Mouse (Mus musculus): ENCODE data around the gene Wfdc6a. TPM values are rescaled to one million over a fixed set of nuclear protein-coding genes. Genes with fewer than 3 reads are reported as not detected.
A peak's percentile ranks its signal among the peaks of the same experiment; 100 is the strongest.
"Not testable (repeated sequence)": the region's sequence is repeated elsewhere in the genome, so short reads cannot be mapped to it uniquely, and the experiment has no call there.

Gene Wfdc6a
- total RNA-seq (2021), result not detected

DNA sequence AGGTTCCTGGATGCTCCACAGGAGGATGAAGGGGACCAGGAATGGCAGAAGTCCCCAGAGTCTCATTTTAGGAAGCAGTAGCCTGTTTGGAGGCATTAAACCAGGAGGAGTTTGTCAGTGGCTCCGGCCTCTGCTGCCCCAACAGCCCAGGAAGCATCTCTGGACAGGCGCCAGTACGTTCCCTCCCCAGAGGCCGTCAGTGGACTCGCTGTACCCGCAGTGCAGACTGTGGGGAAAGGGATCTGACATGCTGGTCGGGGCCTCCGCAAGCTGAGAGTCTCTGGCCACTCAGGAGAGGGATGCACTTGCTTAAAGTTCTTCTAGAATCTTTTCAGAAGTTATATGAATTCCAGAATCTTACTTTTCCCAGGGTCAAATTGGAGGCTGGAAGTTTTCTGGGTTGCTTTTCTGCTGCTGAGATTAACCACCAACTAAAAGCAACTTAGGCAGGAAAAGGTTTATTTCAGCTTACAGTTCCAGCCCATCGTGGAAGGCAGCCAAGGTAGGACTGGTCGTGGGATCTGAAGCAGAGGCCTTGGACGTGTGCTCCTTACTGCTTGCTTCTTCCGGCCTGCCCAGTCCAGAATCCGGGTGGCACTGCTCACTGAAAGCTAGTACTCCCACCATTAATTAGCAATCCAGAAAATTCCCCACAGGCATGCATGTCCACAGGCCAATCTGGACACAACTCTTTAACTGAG, at the start of gene Wfdc6a:
Wfdc6a (minus strand) TSS at position 423 of the 701 bp plus-strand sequence.
- DNase-seq, result peak; percentile 22 to 29
- intact Hi-C loops (cut with DNase I), result not testable (repeated sequence)

DNA sequence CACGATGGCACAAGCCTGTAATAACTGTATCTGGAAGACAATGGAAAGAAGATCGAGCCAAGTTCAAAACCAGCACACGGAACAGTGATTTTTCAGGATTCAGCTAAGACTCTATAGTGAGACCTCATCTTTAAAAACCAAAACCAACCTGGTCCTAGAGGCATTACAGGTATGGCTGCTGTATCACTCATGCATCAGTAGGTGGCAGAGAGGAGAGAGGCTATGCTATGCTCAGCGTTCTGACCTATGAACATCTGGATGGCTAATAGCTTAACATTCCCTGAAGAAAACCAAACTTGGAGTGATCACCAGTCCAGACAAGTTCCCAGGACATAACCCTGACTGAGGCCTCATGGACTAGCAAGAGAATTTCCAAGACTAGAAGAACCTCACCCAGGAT, 36.5 kb upstream of the Wfdc6a start:
- intact Hi-C loops (cut with DNase I), result no loop called here

DNA sequence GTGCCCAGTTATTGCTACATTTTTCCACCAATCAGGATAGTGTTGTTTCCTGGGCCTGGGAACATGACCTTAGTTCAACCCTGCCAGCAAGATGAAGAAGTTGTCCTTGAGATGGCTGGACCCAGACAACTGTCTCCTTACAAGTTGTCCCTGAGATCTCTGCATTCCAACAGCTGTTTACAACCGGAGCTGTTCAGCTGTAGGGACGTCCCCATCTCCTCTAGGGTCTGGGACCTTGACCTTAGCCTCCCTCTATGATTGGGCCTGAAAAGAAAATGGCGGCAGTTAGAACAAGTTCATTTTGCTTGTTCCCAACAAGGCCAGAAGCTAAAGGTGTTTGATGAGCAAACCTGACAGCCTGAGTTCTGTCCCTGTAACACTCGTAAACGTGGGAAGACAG, 33.8 kb upstream of the Wfdc6a start:
- DNase-seq, result no peak
- intact Hi-C loops (cut with DNase I), result no loop called here

More for the DNA sequence above, 36.5 kb upstream of the Wfdc6a start:
- no peak for DNase-seq

DNA sequence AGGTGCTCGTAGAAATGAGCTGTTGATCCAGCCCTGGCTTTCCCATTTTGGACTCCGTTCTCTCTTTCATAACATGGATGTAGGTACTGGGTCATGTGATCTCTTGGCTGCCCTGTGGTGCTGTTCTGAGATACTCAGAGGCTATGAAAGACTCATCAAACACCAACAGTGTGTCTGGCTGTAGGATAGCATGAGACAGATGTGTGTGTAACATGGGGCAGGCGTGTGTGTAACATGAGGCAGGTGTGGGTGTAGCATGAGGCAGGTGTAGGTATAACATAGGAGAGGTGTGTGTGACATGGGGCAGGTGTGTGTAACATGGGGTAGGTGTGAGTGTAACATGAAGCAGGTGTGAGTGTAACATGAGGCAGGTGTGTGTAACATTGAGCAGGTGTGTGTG, 30.1 kb upstream of the Wfdc6a start:
- intact Hi-C loops (cut with DNase I), result no loop called here
- DNase-seq, result no peak

DNA sequence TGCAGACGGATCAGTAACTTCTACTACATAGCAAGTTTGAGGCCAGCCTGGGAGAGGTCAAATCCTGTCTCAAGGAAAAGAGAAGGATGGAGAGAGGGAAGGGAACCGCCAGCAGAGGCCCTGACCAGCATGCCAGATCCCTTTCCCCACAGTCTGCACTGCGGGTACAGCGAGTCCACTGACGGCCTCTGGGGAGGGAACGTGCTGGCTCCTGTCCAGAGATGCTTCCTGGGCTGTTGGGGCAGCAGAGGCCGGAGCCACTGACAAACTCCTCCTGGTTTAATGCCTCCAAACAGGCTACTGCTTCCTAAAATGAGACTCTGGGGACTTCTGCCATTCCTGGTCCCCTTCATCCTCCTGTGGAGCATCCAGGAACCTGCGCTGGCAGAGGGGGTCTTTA, 28.2 kb upstream of the Wfdc6a start, which contains the start of the genes Wfdc6b and Wfdc8:
Wfdc6b (plus strand) TSS at position 52 of the 400 bp plus-strand sequence.
Wfdc8 (minus strand) TSS at position 156 of the 400 bp plus-strand sequence.
- peak; percentile 29 to 50 for DNase-seq
- intact Hi-C loops (cut with DNase I), result not testable (repeated sequence)

DNA sequence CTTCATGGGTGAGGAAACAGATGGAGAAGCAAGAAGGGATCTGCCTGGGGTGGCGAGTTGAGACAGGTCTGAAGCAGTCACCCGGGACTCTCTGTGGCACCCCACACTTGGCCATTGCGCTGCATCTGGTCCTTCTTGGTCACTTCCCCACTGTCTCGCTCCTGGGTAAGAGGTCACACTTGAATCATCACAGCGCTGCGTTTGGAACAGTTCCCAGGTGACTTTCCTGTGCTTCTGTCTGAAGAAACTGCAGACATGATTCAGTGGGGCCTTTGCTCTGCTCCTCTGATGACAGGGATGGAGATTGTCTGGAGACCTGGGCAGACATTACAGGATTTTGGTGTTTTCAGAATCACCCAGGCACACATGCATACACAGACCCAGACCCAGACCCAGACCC, 23.5 kb upstream of the Wfdc6a start:
- intact Hi-C loops (cut with DNase I), result no loop called here
- DNase-seq, result no peak

DNA sequence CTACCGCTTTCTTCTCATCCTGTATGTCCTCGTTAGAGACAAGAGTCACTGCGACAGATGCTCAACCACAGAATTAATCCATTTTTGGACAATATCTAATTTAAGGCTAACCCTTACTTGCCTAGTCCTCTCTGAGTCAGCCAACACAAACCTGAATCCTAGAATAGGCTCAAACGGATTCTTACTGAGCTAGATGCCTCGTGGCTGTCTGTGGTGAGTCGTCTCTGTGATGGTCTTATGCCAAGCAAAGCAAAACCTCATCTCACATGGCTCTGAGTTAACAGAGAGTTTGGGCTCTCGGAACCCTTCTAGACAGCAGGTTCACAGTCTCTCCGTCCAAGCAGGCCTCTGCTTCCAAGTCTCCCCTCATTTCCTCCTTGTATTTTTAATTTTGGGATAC, 19.2 kb upstream of the Wfdc6a start:
- no peak for DNase-seq
- intact Hi-C loops (cut with DNase I), result no loop called here

DNA sequence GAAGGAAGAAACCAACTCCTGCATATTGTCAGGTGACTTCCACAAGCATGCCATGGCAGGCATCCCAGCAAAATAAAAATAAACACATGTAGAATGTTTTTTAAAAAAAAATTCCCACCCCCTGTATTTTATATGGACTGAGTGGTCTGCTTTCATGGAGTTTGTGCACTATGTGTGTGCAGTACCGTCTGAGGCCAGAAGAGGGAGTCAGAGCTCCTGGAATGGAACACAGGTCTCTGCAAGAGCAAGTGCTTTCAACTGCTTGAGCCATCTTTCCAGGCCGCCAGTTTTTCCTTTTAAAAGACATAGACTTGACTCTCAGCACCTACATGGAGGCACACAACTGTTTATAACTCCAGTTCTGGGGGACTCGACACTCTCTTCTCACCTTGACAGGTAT, 18.2 kb upstream of the Wfdc6a start:
- intact Hi-C loops (cut with DNase I), result no loop called here
- DNase-seq, result no peak

DNA sequence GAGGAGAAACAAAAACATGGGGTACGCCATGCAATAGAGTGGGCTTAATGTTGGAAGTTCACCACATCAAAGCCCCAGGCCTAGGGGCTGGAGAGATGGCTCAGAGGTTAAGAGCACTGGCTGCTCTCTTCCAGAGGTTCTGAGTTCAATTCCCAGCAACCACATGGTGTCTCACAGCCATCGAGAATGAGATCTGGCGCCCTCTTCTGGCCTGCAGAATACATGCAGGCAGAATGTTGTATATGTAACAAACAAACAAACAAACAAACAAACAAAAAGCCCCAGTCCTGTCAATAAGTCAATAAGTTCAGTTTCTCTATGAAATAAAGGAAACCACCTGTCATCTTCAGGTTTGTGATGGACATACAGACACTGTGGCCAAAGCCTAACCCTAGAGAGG, 14.9 kb upstream of the Wfdc6a start:
- intact Hi-C loops (cut with DNase I), result no loop called here
- DNase-seq, result no peak

DNA sequence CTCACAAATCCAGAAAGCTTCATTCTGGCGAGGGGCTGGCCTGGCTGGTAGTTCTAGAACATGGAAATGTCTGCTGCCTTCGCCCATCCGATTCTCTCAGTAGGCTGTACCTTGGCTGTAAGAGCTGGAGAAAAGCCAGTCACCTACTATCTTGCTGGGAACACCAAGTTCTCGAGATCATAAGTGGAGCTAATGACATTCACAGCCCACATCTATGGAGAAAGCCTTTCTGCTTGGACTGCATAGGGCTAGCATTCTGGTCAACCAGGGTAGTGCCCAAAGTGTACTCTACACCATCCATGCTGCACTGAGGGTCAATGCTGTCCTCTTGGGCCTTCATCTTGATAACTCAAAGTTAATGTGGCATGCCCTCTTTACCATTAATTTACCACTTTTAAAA, 8.2 kb upstream of the Wfdc6a start, which contains the start of gene Eppin:
Eppin (minus strand) TSS at position 101 of the 400 bp plus-strand sequence.
- DNase-seq, result no peak
- intact Hi-C loops (cut with DNase I), result loop anchor here (5.0 kb wide), 2 partner anchors 84 to 199 kb away; no protein-coding TSS in a partner anchor

DNA sequence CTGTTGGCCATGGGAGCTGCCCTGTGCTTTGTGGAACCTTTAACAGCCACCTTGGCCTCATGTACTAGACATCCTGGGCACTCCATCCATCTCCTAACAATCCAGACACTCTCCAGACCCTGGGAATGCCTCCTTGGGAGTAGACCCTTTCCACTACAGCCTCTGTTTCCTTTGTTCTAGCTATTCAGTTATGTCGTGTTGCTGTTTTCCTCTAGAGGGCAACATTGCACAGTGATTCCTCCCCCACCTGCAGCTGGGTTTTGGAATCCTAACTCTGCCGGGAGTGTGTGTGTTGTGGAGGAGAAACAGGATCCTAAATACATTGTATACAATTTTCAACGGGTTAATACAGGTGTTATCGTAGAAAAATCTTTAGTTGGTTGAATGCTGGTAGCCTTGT, 6.8 kb upstream of the Wfdc6a start:
- intact Hi-C loops (cut with DNase I), result loop anchor here (1.0 to 5.0 kb wide), 3 partner anchors 85 to 200 kb away; no protein-coding TSS in a partner anchor
- peak; percentile 36 to 49 for DNase-seq

DNA sequence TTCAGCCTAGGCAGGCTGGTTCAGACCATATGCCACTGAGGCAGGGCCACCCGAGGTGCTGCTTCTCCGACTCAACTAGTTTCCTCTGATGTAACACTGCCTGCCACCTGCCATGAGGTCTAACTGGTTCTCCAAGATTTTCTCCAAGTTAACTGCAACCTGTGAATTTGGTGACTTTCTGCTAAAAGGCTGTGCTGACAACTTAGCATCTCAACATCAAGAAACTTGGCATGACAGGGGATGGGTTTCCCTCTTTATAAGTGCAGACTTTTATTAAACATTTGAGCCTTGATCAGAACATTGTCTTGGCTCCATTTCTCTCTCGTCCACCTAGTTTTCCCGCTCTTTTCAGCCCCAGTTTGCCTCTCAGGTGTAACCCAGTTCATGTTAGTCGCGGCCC, 11.9 kb downstream of the Wfdc6a start, which contains the start of gene Spint3:
Spint3 (minus strand) TSS at position 101 of the 400 bp plus-strand sequence.
- intact Hi-C loops (cut with DNase I); DNase-seq: not testable (repeated sequence)

DNA sequence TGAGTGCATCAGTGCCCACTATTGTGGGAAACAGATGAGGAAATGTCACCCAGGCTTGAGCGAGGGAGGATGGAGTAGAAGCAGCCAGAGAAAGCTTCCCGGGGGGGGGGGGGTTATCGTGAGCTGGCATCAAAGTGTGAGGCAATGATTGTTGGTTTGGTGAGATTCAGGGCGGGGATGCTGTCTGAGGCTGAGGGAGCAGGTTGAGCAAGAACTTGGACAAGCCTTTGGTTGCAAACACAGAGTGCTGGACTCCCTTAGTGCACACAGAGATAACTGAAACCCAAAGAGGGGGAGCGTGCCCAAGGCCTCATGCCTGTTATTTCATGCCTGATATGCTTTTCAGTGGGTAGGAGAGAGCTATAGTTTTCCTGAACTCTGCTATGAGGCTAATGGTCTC, 17.8 kb downstream of the Wfdc6a start:
- intact Hi-C loops (cut with DNase I), result no loop called here

DNA sequence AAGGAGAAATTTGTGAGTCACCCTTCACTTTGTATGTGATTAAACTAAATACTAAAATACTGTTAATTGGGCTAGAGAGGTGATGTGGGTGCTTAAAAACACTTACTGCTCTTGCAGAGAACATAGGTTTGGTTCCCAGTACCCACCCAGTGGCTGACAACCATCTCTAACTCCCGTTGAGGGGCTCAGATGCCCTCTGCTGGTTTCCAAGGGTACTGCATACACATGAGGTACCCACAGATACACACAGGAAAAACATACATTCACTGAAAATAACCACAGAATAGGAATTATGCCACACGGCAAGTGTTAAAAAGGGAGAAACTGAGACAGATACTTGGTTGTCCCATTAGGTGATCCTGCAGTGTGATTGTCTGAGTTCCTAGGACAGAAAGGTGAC, 18.2 kb downstream of the Wfdc6a start:
- intact Hi-C loops (cut with DNase I), result no loop called here
- DNase-seq, result no peak

More for the DNA sequence above, 17.8 kb downstream of the Wfdc6a start:
- no peak for DNase-seq

DNA sequence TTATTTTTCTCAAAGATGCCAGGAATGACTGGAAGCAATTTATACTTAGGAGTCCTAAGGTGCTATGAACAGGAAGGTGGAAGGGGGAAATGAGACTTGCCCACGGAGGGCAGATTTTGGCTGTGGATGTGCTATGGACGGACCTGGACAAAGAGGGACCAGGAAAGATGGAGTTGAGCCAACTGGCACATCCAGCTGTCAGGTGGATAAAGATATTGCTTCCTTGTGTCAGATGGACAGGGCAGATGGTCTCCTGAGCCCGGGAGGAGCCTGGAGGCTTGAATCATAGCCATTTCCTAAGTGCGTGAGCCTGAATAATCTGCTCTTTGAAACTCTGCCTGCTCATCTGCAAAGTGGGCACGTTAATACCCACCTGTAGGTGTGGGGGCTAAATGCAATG, 20.9 kb downstream of the Wfdc6a start:
- DNase-seq, result no peak
- intact Hi-C loops (cut with DNase I), result no loop called here

DNA sequence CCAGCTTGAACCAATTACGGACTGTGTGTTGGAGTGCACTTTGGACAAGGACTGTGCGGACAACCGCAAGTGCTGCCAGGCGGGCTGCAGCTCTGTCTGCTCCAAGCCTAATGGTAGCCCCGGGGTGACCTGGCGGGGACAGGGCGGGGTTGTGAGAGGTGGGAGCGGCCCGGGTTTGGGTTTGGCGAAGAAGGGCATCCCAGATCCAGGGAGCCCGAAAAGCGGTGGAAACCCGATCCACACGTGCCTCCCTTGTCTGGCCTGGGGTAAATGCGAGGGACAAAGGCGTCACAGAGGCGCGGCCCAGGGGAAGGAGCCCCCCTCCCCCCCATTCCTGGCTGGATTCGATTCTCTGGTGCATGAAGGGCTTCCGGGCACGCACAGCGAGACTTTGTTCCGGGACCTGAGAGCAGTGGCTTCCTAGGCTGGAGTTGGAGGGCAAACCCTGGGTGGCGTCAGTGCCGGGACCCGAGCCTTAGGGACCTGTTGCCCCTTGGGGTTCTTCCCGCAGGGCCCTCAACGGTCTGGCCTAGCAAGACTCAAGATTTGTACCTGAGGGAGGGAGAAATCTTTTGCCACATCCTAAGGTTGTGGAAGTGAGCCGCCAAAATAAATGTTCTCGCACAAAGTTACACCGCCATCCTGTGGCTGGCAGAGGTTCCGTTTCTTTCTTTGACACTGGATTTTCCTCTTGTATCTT, 21.8 kb downstream of the Wfdc6a start:
- peak; percentile 25 to 46 for DNase-seq
- intact Hi-C loops (cut with DNase I), result no loop called here

DNA sequence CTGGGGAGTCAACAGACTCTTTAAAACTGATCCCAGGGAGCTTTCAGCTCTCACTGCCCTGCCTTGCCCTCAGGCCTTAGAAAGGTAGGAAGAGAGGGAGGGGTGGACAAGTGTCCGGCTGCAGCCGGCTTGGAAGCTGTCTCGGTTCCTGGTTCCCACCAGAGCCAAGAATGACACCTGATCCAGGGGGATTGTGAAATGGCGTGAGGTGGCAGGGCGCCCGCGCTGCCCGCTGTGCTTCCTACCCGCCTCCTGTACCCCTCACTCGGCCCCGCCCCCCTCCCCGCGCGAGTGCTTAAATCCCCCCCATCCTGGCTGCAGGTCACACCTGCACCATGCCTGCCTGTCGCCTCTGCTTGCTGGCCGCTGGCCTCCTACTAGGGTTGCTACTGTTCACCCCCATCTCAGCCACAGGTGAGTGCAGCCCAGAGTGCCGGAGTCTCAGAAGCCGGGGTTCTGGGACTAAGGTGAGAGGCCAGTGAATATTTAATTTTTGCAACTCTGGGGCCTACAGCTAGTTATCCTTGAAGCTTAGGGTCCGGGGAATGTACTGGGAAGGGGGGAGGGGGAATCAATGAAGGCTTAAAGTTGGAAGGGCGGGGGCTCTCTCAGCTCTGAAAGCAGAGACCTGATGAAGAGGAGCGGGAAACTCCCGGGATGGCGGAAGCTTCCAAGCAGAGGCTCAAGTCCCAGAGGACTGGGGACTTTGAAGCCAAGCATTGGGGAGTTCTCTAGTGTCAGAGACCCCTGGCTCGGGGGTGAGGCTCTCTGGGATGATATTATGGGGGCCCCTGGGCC, 22.7 kb downstream of the Wfdc6a start, which contains the start of gene Wfdc2:
Wfdc2 (plus strand) TSS at position 23 of the 798 bp plus-strand sequence.
- no peak for DNase-seq
- intact Hi-C loops (cut with DNase I), result loop anchor here (1.0 kb wide), 1 partner anchor 145 kb away; no protein-coding TSS in a partner anchor

DNA sequence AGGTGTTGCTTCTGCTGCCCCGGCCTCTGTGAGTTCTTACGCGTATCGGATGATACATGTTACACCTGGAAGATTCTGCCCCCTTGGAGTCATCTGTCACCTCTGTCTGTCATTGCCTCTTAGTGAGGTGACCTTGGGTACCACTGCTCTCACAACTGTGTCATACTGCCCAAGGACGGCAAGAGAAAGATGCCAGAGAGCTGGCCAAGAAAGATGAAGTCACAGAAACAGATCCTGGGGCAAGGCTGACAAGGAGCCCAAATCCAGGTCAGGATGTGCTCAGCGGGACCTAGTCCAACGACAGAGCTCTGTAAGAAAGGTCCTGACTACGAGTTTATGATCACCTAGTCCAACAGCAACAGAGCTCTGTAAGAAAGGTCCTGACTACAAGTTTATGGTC, 25.1 kb downstream of the Wfdc6a start:
- DNase-seq, result no peak
- intact Hi-C loops (cut with DNase I), result no loop called here

DNA sequence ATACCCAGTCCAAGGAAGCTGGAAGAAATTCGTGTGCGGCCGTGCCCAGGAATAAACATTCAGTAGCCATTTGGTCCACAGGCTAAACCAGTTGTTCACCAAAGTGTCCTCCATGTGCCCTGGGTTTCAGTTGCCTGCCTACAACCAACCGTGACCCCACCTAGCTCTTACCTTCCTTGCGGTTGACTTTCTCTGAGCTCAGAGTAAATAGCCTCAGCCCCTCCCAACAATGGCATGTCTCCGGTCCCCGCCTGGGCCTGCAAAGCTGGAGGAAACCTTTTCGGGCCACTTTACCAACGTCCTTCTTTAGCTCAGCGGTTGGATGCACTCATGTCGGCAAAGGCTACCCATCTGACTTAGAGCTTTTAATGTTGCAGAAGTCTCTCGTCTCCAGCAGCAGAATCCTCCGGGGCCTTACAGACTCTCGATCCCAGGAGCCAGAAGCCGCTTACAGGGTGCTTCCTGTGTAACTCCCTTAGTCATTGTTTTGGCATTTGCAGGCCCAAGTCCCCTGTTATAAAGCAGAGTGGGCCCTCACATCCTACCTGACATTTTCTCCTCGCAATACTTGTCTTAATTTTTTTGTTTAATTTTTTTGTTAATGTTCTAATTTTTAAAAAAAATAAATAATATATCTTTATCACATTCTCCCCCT, 26.1 kb downstream of the Wfdc6a start:
- intact Hi-C loops (cut with DNase I), result no loop called here
- no peak for DNase-seq

DNA sequence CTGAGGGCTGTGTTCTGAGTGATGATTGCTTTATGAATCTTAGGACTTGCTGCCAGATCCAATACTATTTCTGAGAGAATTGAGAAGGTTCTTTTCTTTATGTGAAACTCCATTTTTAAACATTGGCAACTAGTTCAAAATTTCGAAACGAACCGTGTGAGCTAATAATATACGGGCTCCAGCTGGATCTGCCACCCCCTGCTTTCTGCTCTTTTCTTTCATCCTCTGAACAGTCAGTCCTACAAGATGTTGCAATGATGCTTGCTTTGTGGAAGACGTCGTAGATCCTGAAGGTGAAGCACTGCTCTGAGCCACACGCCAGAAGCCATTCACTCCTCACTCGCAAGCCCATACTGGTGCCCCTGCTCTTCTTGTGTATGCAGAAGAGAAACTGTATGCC, 26.8 kb downstream of the Wfdc6a start:
- intact Hi-C loops (cut with DNase I), result no loop called here
- no peak for DNase-seq

All from heart, postnatal 10 days (tissue).